Mouse (Mus musculus): ENCODE measurements around the gene Prdx5. TPM values are rescaled to one million over a fixed set of nuclear protein-coding genes. Genes with fewer than 3 reads are reported as not detected.

Gene Prdx5
- total RNA-seq (2017) = 693 and 750 TPM in 2 replicates

GRCm38 (mm10) chr19:6909507-6910289 is at the start of gene Prdx5, which contains the start of gene Trmt112:
Prdx5 (minus strand) TSS chr19:6910106.
Trmt112 (plus strand) TSS chr19:6909698.
- ATAC-seq (ENCODE audit: extremely low read depth, insufficient number of reproducible peaks, low FRiP score, poor library complexity, severe bottlenecking) = peak; percentile 74

DNA sequence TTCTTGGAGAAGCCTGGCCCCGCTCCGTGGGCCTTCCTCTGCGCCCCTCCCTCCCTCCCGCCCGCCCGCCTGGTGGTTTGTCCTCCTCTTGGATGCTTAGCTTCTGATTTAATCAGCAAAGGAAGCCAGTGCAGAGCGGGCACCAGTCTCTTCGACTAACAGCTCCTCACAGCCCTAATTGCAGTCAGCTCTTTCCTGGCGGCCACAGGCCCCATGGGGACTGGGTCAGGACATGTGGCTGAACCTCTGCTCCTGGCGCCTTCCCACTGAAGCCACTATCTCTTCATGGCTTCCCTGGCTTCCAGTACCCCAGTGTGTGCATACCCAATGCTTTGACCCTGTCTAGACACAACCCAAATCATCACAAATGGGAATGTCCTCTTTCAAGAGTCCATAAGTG is 46.6 kb upstream of the Prdx5 start:
- no peak for ATAC-seq (ENCODE audit: extremely low read depth, insufficient number of reproducible peaks, low FRiP score, poor library complexity, severe bottlenecking)

DNA sequence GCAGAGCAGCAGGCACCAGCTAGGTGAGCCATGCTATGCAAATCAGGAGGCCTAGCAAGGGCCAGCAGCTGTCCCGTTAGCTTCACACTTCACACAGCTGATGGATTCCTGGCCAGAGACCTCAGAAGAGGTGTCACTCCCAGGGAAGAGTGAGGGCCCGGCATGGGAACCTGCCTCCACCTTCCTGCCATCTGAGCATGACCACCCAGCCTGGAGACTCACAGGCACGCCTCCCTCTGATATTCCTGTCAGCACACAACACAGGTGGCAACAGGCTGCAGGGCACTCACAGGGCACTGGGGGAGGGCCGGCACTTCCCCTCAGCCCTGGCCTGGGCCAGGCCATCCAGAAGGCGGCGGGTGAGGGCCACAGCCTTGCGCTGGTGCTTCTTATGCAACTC is 45.5 kb upstream of the Prdx5 start:
- ATAC-seq (ENCODE audit: extremely low read depth, insufficient number of reproducible peaks, low FRiP score, poor library complexity, severe bottlenecking) = no peak

DNA sequence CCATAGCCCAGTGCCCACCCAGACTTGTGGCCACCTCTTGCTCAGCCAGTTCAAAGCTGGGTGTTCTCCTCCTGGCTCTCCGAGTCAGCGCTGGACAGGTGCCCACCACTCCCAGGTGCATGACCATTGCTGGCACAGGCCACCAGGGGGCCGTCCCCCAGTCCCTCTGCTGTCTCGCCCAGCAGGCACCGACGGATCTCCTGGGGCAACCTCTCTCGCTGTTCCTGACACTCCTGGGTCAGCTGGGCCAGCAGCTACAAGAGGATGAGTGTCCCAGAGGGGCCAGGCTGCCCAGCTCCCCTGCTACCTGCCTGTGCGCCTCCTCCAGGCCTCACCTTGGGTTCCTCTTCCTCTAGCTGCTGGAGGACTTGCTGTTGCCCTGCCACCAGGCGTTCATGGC is 44.1 kb upstream of the Prdx5 start:
- no peak for ATAC-seq (ENCODE audit: extremely low read depth, insufficient number of reproducible peaks, low FRiP score, poor library complexity, severe bottlenecking)

DNA sequence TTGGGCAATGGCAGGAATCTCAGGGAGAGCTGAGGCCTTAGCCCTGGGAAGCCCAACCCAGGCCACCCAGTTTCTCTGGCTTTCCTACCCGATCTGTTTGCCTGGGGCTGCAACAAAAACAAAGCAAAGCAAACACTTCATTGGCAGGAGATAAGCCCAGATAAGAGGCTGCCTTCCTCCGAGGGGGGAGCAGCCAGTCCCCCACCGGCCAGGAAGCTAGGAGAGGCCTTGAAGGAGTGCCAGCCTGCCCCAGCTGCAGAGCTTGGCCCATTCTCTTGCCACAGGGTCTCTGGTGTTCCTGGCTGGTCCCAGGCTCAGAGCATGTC is 42.8 kb upstream of the Prdx5 start:
- no peak for ATAC-seq (ENCODE audit: extremely low read depth, insufficient number of reproducible peaks, low FRiP score, poor library complexity, severe bottlenecking)

GRCm38 (mm10) chr19:6951994-6952711 is 42.2 kb upstream of the Prdx5 start:
- ATAC-seq (ENCODE audit: extremely low read depth, insufficient number of reproducible peaks, low FRiP score, poor library complexity, severe bottlenecking) = no peak

DNA sequence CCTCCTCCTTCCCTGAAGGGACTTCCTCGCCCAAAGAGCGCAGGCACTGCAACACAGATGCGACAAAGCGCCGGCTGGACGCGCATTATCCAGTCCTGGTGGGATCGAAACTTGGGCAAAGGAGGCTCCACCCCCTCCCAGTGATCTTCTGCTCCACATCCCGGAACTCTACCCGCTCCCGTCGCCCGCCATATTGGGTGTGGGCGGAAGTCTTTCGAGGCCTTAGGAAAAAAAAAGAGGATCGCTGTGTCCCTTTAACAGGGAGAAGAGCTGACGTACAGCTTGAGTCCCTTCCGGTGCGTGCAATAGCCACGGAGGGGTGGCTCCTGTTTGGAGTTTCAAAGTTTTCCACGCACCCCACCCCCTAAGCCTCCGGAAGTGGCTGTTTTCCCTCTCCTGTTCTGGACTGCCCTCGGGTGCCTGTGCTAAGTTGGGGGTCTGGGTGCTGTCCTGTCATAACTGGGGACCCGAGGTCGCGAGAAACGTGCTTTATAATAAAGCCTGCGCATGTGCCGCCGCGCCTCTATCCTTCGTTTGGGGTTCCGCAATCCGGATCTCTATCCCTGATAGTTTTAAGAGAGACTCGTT is 41.6 kb upstream of the Prdx5 start:
- ATAC-seq (ENCODE audit: extremely low read depth, insufficient number of reproducible peaks, low FRiP score, poor library complexity, severe bottlenecking) = peak; percentile 21; the same call in 1 of the 2 replicates

GRCm38 (mm10) chr19:6950613-6951153 is 40.8 kb upstream of the Prdx5 start:
- ATAC-seq (ENCODE audit: extremely low read depth, insufficient number of reproducible peaks, low FRiP score, poor library complexity, severe bottlenecking) = no peak

- ATAC-seq (ENCODE audit: extremely low read depth, insufficient number of reproducible peaks, low FRiP score, poor library complexity, severe bottlenecking) = no peak
Measured at GRCm38 (mm10) chr19:6949951-6950350, 40.0 kb upstream of the Prdx5 start.

- ATAC-seq (ENCODE audit: extremely low read depth, insufficient number of reproducible peaks, low FRiP score, poor library complexity, severe bottlenecking) = no peak
Measured at GRCm38 (mm10) chr19:6949532-6949931, 39.6 kb upstream of the Prdx5 start.

DNA sequence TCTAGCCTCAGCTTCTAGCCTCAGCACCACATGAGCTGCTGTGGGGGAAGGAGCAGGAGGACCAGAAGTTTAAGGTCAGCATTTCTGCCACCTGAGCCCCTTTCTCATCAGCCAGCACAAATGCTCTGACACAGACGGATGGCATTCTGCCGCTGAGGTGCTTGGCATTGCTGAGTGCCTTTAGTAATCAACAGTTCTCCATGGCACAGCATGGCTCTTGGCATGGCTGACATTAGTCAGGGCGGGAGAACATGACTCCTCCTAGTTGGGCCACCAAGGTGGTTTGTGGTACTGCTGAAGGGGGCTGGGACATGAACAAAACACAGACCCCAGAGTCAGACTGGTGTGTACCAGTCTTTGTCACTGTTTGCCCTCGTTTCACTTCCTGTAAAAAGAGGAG is 38.3 kb upstream of the Prdx5 start:
- ATAC-seq (ENCODE audit: extremely low read depth, insufficient number of reproducible peaks, low FRiP score, poor library complexity, severe bottlenecking) = no peak

GRCm38 (mm10) chr19:6947742-6948141 is 37.8 kb upstream of the Prdx5 start:
- ATAC-seq (ENCODE audit: extremely low read depth, insufficient number of reproducible peaks, low FRiP score, poor library complexity, severe bottlenecking) = no peak

DNA sequence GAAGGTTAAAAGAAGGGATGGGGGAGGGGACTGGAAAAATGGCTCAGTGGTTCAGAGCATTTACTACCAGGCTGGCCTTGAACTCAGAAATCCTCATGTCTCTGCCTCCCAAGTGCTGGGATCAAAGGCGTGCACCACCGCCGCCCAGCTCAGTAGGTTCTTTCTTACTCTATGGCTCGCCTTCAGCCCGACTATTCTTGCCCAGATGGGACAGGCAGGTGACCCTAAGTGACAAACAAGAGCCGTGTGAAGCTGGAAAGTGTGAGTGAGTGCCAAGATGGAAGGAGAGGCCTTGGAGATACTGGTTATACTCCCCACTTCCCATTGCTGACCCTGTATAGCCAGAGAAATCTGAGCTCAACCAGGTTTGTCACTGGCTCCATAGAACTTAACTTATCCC is 33.8 kb upstream of the Prdx5 start:
- ATAC-seq (ENCODE audit: extremely low read depth, insufficient number of reproducible peaks, low FRiP score, poor library complexity, severe bottlenecking) = no peak

DNA sequence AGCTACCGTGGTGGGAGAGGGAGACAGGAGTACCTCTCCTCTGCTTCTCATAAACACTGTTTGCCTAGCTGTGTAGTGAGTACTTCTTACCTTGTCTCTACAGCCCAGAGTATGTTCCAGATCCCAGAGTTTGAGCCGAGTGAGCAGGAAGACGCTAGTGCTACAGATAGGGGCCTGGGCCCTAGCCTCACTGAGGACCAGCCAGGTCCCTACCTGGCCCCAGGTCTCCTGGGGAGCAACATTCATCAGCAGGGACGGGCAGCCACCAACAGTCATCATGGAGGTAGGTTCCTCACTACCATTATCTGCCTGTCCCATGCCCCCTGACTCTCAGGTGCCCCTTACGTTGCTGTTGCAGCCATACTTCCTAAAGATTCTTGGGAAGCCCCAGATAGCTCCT is 32.9 kb upstream of the Prdx5 start:
- ATAC-seq (ENCODE audit: extremely low read depth, insufficient number of reproducible peaks, low FRiP score, poor library complexity, severe bottlenecking) = no peak

- ATAC-seq (ENCODE audit: extremely low read depth, insufficient number of reproducible peaks, low FRiP score, poor library complexity, severe bottlenecking) = peak; percentile 75
Measured at GRCm38 (mm10) chr19:6942249-6942691, 32.4 kb upstream of the Prdx5 start, which contains the start of gene Gpr137. Gpr137 (minus strand) TSS chr19:6942480.

DNA sequence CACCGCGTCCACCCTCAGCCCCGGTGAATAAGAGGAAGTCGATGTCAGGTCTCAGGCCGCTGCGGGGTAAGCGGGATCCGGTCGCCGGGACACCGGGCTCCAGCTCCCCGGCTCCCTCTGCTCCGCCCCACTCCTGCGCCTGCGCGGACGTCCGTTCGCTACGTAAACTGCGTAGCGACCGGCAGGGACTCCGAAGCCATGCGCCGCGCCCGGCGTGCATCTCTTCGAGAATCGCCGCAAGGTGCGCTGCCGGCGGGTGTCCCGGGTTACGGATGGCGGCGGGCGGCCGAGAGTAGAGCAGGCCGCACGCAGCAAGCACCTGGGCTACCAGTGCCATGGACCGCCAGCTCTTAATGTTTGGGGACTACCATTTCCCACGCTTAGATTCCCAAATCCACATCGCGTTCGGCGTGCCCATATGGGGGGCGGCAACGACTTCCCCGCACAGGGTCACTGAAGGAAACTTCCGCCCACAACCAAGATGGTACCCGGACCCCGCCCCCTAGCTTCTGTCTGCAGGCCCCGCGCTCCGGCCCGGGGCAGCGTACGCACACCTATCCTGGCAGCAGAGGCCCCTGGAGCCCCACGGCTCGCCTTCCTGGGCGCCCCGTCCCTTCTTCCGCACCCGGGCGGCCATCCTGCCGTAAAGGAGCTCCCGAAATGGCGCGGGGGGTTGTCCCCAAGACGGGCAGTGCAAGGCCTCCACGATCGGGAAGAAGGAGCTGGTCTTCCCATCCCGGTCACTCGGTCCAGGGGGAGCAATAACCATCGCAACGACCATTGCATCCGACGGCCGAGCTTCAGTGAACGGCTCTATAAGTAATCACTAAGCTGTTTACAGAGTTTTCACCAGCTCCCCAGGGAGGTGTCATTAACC is 31.7 kb upstream of the Prdx5 start, which contains the start of gene Bad:
Gene Bad (plus strand): TSS at position 490 of the 877 bp plus-strand sequence.
- ATAC-seq (ENCODE audit: extremely low read depth, insufficient number of reproducible peaks, low FRiP score, poor library complexity, severe bottlenecking) = peak; percentile 74

- no peak for ATAC-seq (ENCODE audit: extremely low read depth, insufficient number of reproducible peaks, low FRiP score, poor library complexity, severe bottlenecking)
Measured at GRCm38 (mm10) chr19:6940396-6941351, 30.8 kb upstream of the Prdx5 start.

Measured in neutrophil, adult 5-6 weeks (primary cell).